Mouse (Mus musculus) mouse embryonic stem cell (cell line): ENCODE measurements around the gene Olfr1047.
"Not testable (repeated sequence)": the region's sequence is repeated elsewhere in the genome, so short reads cannot be mapped to it uniquely, and the experiment has no call there.

Experiments used
- in situ Hi-C, 2 experiments: fragments of 300-500 bp; cut with MboI; formaldehyde crosslinking; loops; 1 replicate in 1 of 2; 3 replicates in 1 of 2; pipeline ENCODE4 v1.14.3; 2019 to 2020; ENCODE audit warnings: low sequenced_read_pairs in 2 of 2, low pct_unique_long_range_greater_than_20kb in 1 of 2, mixed read lengths in 1 of 2; ENCODE audit not compliant: unreplicated experiment in 1 of 2

Olfr1047 gene

GRCm38 (mm10) chr2:86231301-86231700 lies at the start of gene Olfr1047:
Gene Olfr1047 (minus strand): TSS chr2:86231401.
- in situ Hi-C loops = no loop called here

DNA sequence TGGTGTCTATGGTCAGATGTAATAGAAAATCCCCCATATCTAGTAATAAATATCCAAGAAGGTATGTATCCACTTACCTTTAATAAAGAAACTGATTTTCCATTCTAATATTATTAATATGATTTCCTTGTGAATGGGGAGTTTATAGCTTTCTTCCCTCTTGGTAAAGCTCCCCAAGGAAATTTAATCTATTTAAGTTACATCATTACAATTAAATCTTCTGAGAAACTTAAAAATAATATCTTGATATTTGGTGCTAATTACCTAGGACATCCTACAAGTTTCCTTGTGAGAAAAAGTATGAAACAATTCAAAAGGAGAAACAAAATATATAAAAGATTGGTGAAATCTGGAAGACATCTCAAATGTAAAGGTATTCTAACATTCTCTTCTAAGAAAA lies 47.8 kb upstream of the Olfr1047 start, which contains the start of gene Olfr1051:
Olfr1051 (minus strand) TSS at position 101 of the 400 bp plus-strand sequence.
- in situ Hi-C loops = not testable (repeated sequence)

GRCm38 (mm10) chr2:86258228-86258627 lies 27.0 kb upstream of the Olfr1047 start, which contains the start of gene Olfr1049:
Gene Olfr1049 (minus strand): TSS chr2:86258328.
- in situ Hi-C loops = not testable (repeated sequence)

DNA sequence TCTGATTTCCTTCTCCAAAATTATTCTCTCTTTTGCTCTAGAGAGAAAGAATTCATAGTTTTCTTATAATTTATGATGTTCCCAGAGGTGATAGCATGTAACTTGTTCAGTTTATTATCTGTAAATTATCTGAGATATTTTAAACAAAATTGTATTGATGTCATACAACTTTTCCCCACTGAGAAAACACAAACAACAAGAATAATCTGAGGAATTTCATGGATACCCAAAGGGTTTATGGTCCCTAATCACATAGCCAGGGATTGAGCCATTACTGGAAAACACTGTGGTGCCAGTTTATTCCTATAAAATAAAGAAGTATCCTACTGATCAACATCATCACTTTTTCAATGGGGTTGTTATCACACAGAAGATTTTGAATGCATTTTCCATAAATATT lies 9.0 kb upstream of the Olfr1047 start, which contains the start of gene Olfr1048:
Olfr1048 (minus strand) TSS at position 101 of the 400 bp plus-strand sequence.
- in situ Hi-C loops = no loop called here

DNA sequence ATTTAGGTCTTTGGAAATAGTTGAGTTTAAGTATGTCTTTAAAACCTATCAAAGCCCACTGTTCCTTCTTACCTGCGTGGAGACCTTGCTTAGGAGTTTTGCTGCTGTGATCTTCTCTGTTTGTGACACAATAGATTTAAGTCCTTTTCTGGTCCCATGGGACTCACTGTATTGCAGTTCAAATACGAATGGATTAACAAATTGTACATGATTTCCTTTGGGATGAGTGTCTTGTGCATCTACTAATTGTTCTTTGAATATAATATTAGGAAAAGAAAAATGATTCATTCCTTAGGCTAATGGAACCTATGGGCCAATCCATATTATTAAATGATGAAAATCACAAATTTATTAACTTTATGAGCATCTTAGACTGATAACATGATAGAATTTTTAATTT lies 12.0 kb downstream of the Olfr1047 start, which contains the start of gene Olfr1046:
Olfr1046 (minus strand) TSS at position 101 of the 400 bp plus-strand sequence.
- in situ Hi-C loops = no loop called here

DNA sequence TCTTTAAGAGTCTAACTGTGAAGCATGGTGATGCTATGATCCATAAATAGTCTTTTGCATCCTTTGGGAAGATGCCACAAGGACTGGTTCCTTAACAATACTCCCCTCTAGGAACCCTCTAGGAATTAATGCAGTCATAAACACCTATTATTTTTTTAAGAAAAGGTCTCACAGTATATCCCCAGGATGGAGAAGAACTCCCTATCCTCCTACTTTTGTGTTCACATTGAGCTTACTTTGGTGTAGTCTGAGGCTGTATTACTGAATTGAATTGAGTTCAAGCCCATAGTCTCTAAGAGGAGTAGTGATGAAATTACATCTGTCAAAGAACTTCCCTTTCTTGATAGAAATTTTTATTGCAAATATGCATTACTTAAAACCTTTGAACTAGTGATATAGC lies 28.3 kb downstream of the Olfr1047 start, which contains the start of gene Olfr1045:
Olfr1045 (minus strand) TSS at position 101 of the 400 bp plus-strand sequence.
- in situ Hi-C loops = no loop called here

DNA sequence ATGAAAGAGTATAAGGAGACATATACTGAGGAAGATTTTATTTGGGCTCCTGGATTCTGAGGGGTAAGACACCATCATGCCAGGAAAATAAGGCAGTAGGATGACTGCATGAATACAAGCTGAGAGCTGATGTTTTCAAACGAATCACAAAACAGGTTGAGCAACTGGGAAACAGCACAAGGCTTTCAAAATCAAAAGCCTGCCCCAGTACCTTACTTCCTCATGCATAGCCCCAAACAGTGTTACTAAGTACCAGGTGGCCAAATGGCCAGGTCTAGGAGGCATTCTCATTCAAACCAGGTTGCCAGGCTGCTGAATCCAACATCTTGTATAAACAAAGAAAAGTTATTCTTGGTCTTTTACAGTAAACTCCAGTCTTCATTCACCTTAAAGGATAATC lies 35.3 kb downstream of the Olfr1047 start:
- in situ Hi-C loops = no loop called here

DNA sequence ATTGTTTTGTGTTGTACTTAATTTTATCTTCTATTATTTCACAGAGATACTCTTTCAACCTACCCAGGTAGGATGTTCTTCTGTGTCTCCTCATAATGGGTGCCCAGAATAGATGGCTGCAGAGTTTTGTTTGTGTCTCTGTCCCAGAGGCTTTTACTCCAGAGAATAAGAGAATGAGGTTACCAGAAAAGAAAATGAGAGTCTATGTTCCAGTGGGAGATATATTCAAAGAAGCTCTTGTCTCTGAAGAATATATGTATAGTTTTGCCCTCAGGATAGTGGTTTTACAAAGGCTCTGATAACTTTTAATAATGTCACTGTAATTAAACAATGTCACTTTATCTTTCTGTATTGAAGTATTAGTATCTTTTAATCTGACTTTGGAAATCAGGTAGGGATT lies 45.6 kb downstream of the Olfr1047 start, which contains the start of gene Olfr52:
Olfr52 (minus strand) TSS at position 101 of the 400 bp plus-strand sequence.
- in situ Hi-C loops = no loop called here

- in situ Hi-C loops = no loop called here
Observed at GRCm38 (mm10) chr2:86179950-86180349, 51.3 kb downstream of the Olfr1047 start.

GRCm38 (mm10) chr2:86177720-86178119 lies 53.5 kb downstream of the Olfr1047 start, which contains the start of gene Olfr1044:
Gene Olfr1044 (minus strand): TSS chr2:86177820.
- in situ Hi-C loops = no loop called here
